Mouse (Mus musculus) ES-Bruce4 (cell line): ENCODE data around the gene Snx11. TPM values are rescaled to one million over a fixed set of nuclear protein-coding genes. Genes with fewer than 3 reads are reported as not detected.
A peak's percentile ranks its signal among the peaks of the same experiment; 100 is the strongest.

Experiments
- H3K27ac ChIP-seq: 2 replicates; pipeline ENCODE4 v1.5.1; 2012; ENCODE audit warnings: low read length, inconsistent platforms; ENCODE audit not compliant: insufficient read depth
- H3K27me3 ChIP-seq: 2 replicates; pipeline ENCODE4 v1.6.1; 2012; ENCODE audit warnings: mild to moderate bottlenecking, low read length, inconsistent platforms; ENCODE audit not compliant: control insufficient read depth, poor library complexity, insufficient read depth, severe bottlenecking
- H3K36me3 ChIP-seq: 2 replicates; pipeline ENCODE4 v1.6.1; 2012; ENCODE audit warnings: inconsistent platforms, mild to moderate bottlenecking, low read length, moderate library complexity; ENCODE audit not compliant: control insufficient read depth, poor library complexity, insufficient read depth, severe bottlenecking
- H3K4me1 ChIP-seq: one replicate; pipeline ENCODE4 v1.8.1; 2011; ENCODE audit warnings: low read length; ENCODE audit not compliant: control insufficient read depth, insufficient read depth
- H3K4me3 ChIP-seq: 2 replicates; pipeline ENCODE4 v1.5.1; 2011; ENCODE audit warnings: low read depth, mild to moderate bottlenecking, low read length
- H3K9ac ChIP-seq: 2 replicates; pipeline ENCODE4 v1.6.1; 2012; ENCODE audit warnings: low read depth, mild to moderate bottlenecking, inconsistent platforms; ENCODE audit not compliant: poor library complexity, severe bottlenecking
- H3K9me3 ChIP-seq: replicated peaks from 2 replicates; pipeline ENCODE4 v1.6.1; 2012; ENCODE audit warnings: mild to moderate bottlenecking, low read length, inconsistent platforms; ENCODE audit not compliant: control insufficient read depth, poor library complexity, insufficient read depth, severe bottlenecking
- CTCF ChIP-seq: IDR thresholded peaks from one replicate; pipeline ENCODE4 v1.8.1; 2011; ENCODE audit warnings: low read depth, low read length
- EP300 ChIP-seq: IDR thresholded peaks from 2 replicates; pipeline ENCODE4 v1.6.1; 2011; ENCODE audit warnings: low read depth, low read length; ENCODE audit not compliant: insufficient read depth
- POLR2A ChIP-seq: IDR thresholded peaks from one replicate; pipeline ENCODE4 v1.8.1; 2011; ENCODE audit warnings: low read length; ENCODE audit not compliant: insufficient read depth
- polyA plus RNA-seq: library from polyadenylated mRNA; stranded (reverse); fragments of >200 nt; gene quantifications from 2 replicates; pipeline ENCODE4 v1.2.4, GENCODE M21; 2011; ENCODE audit warnings: low read depth; ENCODE audit not compliant: missing spikeins, insufficient read depth, insufficient read length

Snx11 gene
- polyA plus RNA-seq, 1 experiment: 27.3 TPM

DNA sequence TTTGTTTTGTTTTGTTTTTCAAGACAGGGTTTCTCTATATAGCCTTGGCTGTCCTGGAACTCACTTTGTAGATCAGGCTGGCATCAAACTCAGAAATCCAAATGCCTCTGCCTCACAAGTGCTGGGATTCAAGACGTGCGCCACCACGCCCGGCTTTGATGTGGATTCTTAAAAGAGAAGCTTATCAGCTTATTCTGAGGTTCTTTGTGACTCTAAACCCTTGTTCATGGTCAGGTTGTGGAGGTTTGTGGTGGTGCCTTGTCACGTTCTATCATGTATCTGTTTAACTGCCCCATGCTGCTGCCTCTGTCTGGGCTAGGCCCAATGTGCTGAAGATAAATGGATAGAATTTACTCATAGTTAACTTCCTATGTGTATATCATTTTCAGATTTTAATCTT is 28.2 kb upstream of the Snx11 start:
- no peaks in the 10 kb centered on the region for H3K4me1 ChIP-seq
- no peak overlapping the region for H3K27ac ChIP-seq
- H3K9me3 ChIP-seq: no peaks in the 10 kb centered on the region
- peaks cover 91% of the 10 kb centered on the region for H3K36me3 ChIP-seq
- H3K27me3 ChIP-seq: no peaks in the 10 kb centered on the region
- TF ChIP-seq EP300 (no peak), CTCF (no peak), POLR2A (no peak)
- no peak overlapping the region for H3K9ac ChIP-seq
- H3K4me3 ChIP-seq: no peak overlapping the region

DNA sequence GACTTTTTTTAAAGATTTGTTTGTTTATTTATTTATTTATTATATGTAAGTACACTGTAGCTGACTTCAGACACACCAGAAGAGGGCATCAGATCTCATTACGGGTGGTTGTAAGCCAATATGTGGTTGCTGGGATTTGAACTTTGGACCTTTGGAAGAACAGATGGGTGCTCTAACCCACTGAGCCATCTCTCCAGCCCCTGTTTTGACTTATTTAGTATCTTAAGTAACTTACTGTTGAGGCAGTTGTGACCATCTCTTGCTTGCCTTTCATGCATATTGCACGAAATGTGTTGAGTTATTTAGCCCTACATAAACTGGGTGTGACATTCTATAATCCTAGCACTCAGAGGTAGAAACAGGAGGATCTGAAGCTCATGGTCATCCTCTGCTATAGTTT is 22.2 kb upstream of the Snx11 start:
- Histone ChIP-seq H3K9ac (no peak overlapping the region), H3K36me3 (peaks cover 86% of the 10 kb centered on the region)
- no peak for TF ChIP-seq CTCF
- TF ChIP-seq POLR2A: no peak
- TF ChIP-seq EP300: no peak

DNA sequence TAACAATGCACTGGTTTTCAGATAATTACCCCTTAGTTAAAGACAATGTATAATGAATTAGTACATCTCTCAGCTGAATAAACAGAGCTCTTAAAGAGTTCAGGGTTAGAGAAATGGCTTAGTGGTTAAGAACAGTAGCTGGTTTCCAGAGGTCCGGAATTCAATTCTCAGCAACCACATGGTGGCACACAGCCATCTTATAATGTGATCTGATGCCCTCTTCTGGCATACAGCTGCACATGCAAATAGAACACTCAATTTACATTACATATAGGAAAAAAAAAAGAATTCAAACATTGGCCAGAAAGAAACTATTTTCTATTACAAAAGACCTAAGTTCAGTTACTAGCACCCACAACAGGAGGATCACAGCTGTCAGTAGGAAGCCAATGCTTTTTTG is 19.2 kb upstream of the Snx11 start:
- H3K4me1 ChIP-seq: peaks cover 8% of the 10 kb centered on the region
- peaks cover 68% of the 10 kb centered on the region for H3K36me3 ChIP-seq
- H3K9ac ChIP-seq: no peak overlapping the region
- no peaks in the 10 kb centered on the region for H3K27me3 ChIP-seq
- H3K9me3 ChIP-seq: no peaks in the 10 kb centered on the region
- H3K4me3 ChIP-seq: no peak overlapping the region
- no peak for TF ChIP-seq POLR2A
- no peak for TF ChIP-seq CTCF
- TF ChIP-seq EP300: no peak
- H3K27ac ChIP-seq: no peak overlapping the region

More for the DNA sequence above, 22.2 kb upstream of the Snx11 start:
- Histone ChIP-seq H3K4me3 (no peak overlapping the region), H3K9me3 (no peaks in the 10 kb centered on the region), H3K27me3 (no peaks in the 10 kb centered on the region), H3K27ac (no peak overlapping the region), H3K4me1 (peaks cover 6% of the 10 kb centered on the region)

DNA sequence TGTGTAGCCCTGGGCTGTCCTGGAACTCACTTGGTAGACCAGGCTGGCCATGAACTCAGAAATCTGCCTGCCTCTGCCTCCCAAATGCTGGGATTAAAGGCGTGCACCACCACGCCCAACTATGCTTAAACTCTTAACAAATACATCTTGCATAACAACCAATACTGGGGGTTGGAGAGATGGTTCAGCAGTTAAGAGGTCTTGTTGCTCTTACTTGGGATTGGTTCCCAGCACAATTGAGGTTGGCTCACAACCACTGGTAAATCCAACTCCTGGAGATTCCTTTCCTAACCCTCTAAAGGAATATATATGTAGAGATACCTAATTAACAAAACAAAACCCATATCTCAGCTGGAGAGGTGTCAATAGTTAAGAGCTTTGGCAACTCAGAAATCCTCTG is 18.7 kb upstream of the Snx11 start:
- Histone ChIP-seq H3K36me3 (peaks cover 64% of the 10 kb centered on the region), H3K4me1 (peaks cover 8% of the 10 kb centered on the region), H3K9ac (no peak overlapping the region), H3K4me3 (no peak overlapping the region), H3K27ac (peak overlapping the region; percentile 35), H3K27me3 (no peaks in the 10 kb centered on the region), H3K9me3 (no peaks in the 10 kb centered on the region)
- TF ChIP-seq CTCF (no peak), POLR2A (no peak), EP300 (no peak)

DNA sequence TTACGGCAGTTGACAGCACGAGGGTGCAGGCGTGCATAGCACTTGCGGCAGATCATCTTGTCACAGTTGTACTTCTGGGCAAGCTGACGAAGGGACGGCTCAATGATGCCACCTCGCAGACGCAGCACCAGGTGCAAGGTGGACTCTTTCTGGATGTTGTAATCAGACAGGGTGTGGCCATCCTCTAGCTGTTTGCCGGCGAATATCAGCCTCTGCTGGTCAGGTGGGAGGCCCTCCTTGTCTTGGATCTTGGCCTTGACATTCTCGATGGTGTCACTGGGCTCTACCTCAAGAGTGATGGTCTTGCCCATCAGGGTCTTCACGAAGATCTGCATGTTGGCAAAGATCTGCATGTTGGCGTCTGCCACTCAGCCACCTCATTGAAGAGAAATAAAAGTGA is 18.1 kb upstream of the Snx11 start:
- peak overlapping the region; percentile 35 for H3K27ac ChIP-seq
- H3K36me3 ChIP-seq: peaks cover 60% of the 10 kb centered on the region
- no peaks in the 10 kb centered on the region for H3K27me3 ChIP-seq
- TF ChIP-seq CTCF: no peak
- TF ChIP-seq EP300: no peak
- TF ChIP-seq POLR2A: no peak
- H3K4me1 ChIP-seq: peaks cover 8% of the 10 kb centered on the region
- H3K9me3 ChIP-seq: no peaks in the 10 kb centered on the region
- peak overlapping the region; percentile 1; the same call in 1 of the 2 replicates for H3K4me3 ChIP-seq
- H3K9ac ChIP-seq: no peak overlapping the region

DNA sequence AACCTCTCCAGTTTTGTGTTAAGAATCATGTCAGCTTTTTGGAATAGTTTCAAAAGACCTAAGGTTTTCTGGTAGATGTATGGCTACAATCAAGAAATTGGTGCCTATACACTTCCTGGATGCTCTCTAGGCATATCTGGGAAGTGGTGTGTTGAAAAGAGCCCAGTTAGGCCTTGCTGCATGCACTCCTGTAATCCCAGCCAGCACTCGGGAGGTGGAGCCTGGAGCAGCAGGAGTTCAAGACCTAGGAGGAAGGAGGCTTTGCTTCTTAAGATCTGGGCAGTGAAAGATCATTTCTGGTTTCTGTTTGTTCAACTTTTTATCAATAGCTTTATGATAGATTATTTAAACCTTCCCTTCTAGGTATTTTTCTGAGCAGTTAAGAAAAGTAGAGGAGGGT is 13.3 kb upstream of the Snx11 start:
- Histone ChIP-seq H3K27me3 (no peaks in the 10 kb centered on the region), H3K9ac (peak overlapping the region; percentile 97), H3K4me1 (peaks cover 9% of the 10 kb centered on the region), H3K4me3 (peak overlapping the region; percentile 47), H3K36me3 (peaks cover 17% of the 10 kb centered on the region), H3K27ac (peak overlapping the region; percentile 12; the same call in 1 of the 2 replicates), H3K9me3 (no peaks in the 10 kb centered on the region)
- TF ChIP-seq POLR2A (no peak), EP300 (no peak), CTCF (no peak)
